1 mouse cellular context compared by ENCODE assay signal in genomic region chr7:43343191-43343590, GRCm38 (mm10).
TF ChIP-seq lines count a peak whose summit lies in the region.

No protein-coding gene starts in this region.

TF ChIP-seq in MEL, 35 proteins besides CTCF, POLR2A, EP300 and RAD21 (continued from another document):
- TF ChIP-seq SIN3A (IDR thresholded peaks at IDR 0.05; ENCODE audit: low read length) (peak; percentile 46; the same call in 1 of the 2 replicates), RCOR1 (IDR thresholded peaks at IDR 0.05; ENCODE audit: low read depth, low read length) (peak; percentile 57; the same call in 1 of the 2 replicates), ELF1 (IDR thresholded peaks at IDR 0.05; ENCODE audit: low read depth, low read length) (no peak), ETS1 (IDR thresholded peaks at IDR 0.05; ENCODE audit: low read depth, low read length) (peak; percentile 63), MAZ (IDR thresholded peaks at IDR 0.05; ENCODE audit: low read depth, low read length) (no peak), MAFK (IDR thresholded peaks at IDR 0.05; ENCODE audit: borderline replicate concordance, low read depth, low read length) (no peak), CHD2 (IDR thresholded peaks at IDR 0.05; ENCODE audit: low read length) (no peak)
